Mouse (Mus musculus) hindbrain, embryonic 11.5 days (tissue): ENCODE results near the gene Rbfox1. TPM values are rescaled to one million over a fixed set of nuclear protein-coding genes. Genes with fewer than 3 reads are reported as not detected.

Experiments
- ATAC-seq: fragments of 200-750 bp; cut with Nextera tagmentation; 2 replicates; pipeline ENCODE4 v1.8.0; 2017; ENCODE audit warnings: mild to moderate bottlenecking, moderate TSS enrichment, moderate library complexity; ENCODE audit not compliant: low FRiP score
- DNase-seq: peaks from one replicate; pipeline ENCODE4 v3.0.0-alpha.2; 2015; ENCODE audit warnings: low spot score
- H3K27ac ChIP-seq: fragments of 300-500 bp; sonication (generic); 2 replicates; pipeline ENCODE4 v1.5.1; 2014; ENCODE audit warnings: mild to moderate bottlenecking, low read depth, low read length
- H3K27me3 ChIP-seq: fragments of 300-500 bp; sonication (generic); 2 replicates; pipeline ENCODE4 v1.6.1; 2014; ENCODE audit warnings: mild to moderate bottlenecking, low read length, moderate library complexity, mixed read lengths; ENCODE audit not compliant: control insufficient read depth, insufficient read depth
- H3K36me3 ChIP-seq: fragments of 300-500 bp; sonication (generic); 2 replicates; pipeline ENCODE4 v1.6.1; 2014; ENCODE audit warnings: mild to moderate bottlenecking, low read length, moderate library complexity, mixed read lengths; ENCODE audit not compliant: control insufficient read depth, insufficient read depth
- H3K4me1 ChIP-seq: fragments of 300-500 bp; sonication (generic); replicated peaks from 2 replicates; pipeline ENCODE4 v1.6.1; 2014; ENCODE audit warnings: low read length, mixed read lengths; ENCODE audit not compliant: control insufficient read depth, insufficient read depth
- H3K4me2 ChIP-seq: fragments of 300-500 bp; sonication (generic); replicated peaks from 2 replicates; pipeline ENCODE4 v1.6.1; 2014; ENCODE audit warnings: mild to moderate bottlenecking, low read depth, low read length
- H3K4me3 ChIP-seq: fragments of 300-500 bp; sonication (generic); 2 replicates; pipeline ENCODE4 v1.5.1; 2014; ENCODE audit warnings: low read depth, low read length
- H3K9ac ChIP-seq: fragments of 300-500 bp; sonication (generic); 2 replicates; pipeline ENCODE4 v1.6.1; 2014; ENCODE audit warnings: low read depth, low read length
- H3K9me3 ChIP-seq: fragments of 300-500 bp; sonication (generic); 2 replicates; pipeline ENCODE4 v1.6.1; 2016; ENCODE audit warnings: low read length; ENCODE audit not compliant: control insufficient read depth
- WGBS: fragments of 180-500 bp; shearing (Covaris S2); extraction: QIAGEN DNeasy Blood & Tissue Kit; methylation state at CpG from one replicate; pipeline ENCODE4 v1.1.7; 2014; 5-methylcytosine and 5-hydroxymethylcytosine counted together
- polyA plus RNA-seq: library from polyadenylated mRNA; unstranded; fragments of >200 nt; fragmentation: Nextera tagmentation; extraction: Ambion mirVana; gene quantifications from 2 replicates; pipeline ENCODE4 v1.2.1, GENCODE M21; 2014

The Rbfox1 gene
- polyA plus RNA-seq, 1 experiment from 2014 or later: 20.3 TPM

DNA sequence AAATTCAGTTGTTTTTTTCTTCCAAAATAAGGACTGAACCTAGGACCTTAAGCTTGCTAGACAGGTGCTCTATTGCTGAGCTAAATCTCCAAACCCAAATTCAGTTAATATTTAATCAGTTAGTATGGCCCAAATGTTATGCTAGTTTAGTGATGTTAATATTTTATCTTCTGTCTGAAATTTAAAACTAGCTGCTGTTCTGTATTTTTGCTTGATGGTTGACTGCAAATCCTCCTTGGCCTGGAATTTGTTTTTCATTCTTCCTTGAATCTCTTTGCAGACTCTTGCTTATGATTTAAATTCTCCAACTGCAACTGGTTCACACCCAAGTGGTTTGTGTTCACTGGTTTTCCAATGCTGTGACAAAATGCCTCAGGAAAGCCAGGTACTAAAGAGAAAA lies 121.8 kb downstream of the Rbfox1 start:
- H3K27me3 ChIP-seq: no peaks in the 10 kb centered on the region
- no peak overlapping the region for H3K9ac ChIP-seq
- H3K4me1 ChIP-seq: no peaks in the 10 kb centered on the region
- H3K27ac ChIP-seq: no peak overlapping the region
- no peak overlapping the region for H3K4me2 ChIP-seq
- H3K36me3 ChIP-seq: no peaks in the 10 kb centered on the region
- H3K9me3 ChIP-seq: no peaks in the 10 kb centered on the region
- DNase-seq (no peak), ATAC-seq (no peak)
- no peak overlapping the region for H3K4me3 ChIP-seq

DNA sequence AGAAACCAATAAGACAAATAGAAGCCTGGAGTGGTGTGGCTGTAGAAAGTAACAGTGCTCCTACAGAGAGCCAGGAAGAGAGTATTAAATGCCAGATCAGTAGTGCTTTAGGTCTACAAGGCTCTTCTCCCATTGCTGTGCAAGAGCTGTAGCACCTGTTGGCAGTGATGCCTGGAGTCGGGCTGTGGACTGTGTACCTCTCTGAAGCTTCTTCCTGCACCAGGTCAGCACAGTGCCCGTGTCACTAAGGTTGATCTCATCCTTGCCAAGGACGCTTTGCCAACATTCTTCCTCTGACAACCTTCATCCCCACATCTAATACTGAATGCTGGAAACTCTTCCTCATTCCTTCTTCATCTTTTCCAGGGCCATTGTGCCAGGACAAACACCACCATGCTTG lies 127.7 kb downstream of the Rbfox1 start:
- no peak for ATAC-seq
- no peaks in the 10 kb centered on the region for H3K4me1 ChIP-seq
- H3K36me3 ChIP-seq: no peaks in the 10 kb centered on the region
- no peak for DNase-seq
- H3K27me3 ChIP-seq: no peaks in the 10 kb centered on the region
- H3K27ac ChIP-seq: no peak overlapping the region
- no peak overlapping the region for H3K9ac ChIP-seq
- H3K4me2 ChIP-seq: no peak overlapping the region
- 82% methylated on average over 3 of the region's 3 CpGs for WGBS
- no peak overlapping the region for H3K4me3 ChIP-seq
- no peaks in the 10 kb centered on the region for H3K9me3 ChIP-seq

DNA sequence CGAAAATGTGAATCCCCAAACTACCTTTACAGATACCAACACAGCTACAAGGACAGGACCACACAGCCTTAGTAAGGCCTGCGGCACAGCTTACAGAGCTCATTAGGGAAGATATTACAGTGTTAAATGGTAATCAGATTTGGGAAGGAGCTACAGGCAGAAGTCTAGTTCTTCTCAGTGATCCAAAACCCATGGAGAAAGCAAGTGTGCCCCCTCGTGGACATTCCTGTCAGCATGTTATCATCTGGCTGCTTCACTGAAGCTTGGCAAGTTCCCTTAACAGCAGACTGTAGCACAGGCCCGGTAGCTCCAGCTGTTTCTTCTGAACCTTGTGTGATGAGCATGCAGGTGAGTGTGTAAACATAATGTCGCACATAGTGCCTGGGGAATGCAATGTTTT lies 133.5 kb downstream of the Rbfox1 start:
- ATAC-seq (no peak), DNase-seq (peak; percentile 79)
- Histone ChIP-seq H3K36me3 (no peaks in the 10 kb centered on the region), H3K9me3 (no peaks in the 10 kb centered on the region), H3K9ac (no peak overlapping the region), H3K4me3 (no peak overlapping the region), H3K4me1 (no peaks in the 10 kb centered on the region), H3K27ac (no peak overlapping the region), H3K4me2 (no peak overlapping the region), H3K27me3 (no peaks in the 10 kb centered on the region)
- WGBS: 57% methylated on average over 5 of the region's 5 CpGs

DNA sequence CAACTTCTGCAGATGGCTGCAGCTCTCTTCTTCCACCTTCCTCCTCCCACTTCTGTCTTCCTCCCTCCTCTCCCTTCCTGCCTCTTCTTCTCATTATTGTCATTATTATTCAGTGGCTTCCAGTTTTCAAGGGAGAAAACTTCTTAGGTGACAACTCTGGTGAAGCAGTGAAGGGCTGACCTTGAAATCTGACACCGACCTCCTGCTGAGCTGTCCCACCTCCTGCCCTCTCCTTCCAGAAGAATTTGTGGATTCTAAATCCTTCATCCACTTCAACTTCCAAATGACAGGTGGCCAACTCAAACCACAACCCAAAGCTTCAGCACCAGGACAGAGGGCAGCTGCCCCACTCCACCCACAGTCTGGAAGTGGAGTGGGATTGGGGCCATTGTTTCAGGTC lies 134.2 kb downstream of the Rbfox1 start:
- no peak overlapping the region for H3K9ac ChIP-seq
- no peaks in the 10 kb centered on the region for H3K9me3 ChIP-seq
- no peak for DNase-seq
- WGBS: 29% methylated on average over 1 of the region's 1 CpGs
- no peak overlapping the region for H3K4me2 ChIP-seq
- H3K36me3 ChIP-seq: no peaks in the 10 kb centered on the region
- no peaks in the 10 kb centered on the region for H3K4me1 ChIP-seq
- no peak overlapping the region for H3K27ac ChIP-seq
- H3K27me3 ChIP-seq: no peaks in the 10 kb centered on the region
- no peak overlapping the region for H3K4me3 ChIP-seq
- ATAC-seq: no peak

DNA sequence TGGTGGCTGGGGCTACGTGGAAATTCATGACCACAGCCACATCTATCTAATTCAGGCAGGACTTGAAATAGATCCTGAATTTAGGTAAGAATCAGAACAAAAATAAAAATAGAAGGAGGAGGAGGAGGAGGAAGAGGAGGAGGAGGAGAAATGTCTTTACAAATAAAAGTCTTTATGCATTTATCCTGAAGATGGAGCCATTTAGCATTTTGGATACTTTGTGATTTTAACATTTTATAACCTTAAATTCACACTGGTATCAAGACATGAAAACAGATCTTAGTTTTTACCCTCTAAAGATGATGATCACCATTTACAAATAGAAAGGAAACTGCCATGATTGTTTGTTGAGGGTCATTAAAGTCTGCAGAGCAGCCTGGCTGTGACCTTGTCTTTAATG lies 146.1 kb downstream of the Rbfox1 start:
- no peak overlapping the region for H3K4me2 ChIP-seq
- H3K9ac ChIP-seq: no peak overlapping the region
- no peak overlapping the region for H3K4me3 ChIP-seq
- ATAC-seq: no peak
- no peak for DNase-seq
- H3K36me3 ChIP-seq: no peaks in the 10 kb centered on the region
- H3K4me1 ChIP-seq: no peaks in the 10 kb centered on the region
- no peaks in the 10 kb centered on the region for H3K9me3 ChIP-seq
- no peak overlapping the region for H3K27ac ChIP-seq
- no peaks in the 10 kb centered on the region for H3K27me3 ChIP-seq
- WGBS: 95% methylated on average over 1 of the region's 1 CpGs

DNA sequence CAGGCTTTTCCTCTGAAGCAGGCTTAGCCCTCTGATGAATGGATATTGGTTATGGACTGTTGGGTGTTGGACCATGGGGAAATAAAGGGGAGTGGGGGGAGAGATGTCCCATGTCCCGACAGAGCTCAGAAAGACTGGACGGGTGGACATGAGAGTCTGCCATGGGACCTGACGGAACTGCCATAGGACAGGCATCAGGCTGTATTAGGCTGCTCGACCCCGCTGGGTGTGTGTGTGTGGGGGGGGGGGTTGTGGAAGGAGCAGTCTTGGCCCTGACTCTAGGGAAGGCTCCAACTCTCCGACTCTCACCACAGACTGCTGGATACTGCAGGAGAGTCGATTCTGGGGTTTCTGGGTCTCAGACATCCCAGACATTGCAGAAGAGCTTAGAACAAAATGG lies 147.4 kb downstream of the Rbfox1 start:
- H3K27me3 ChIP-seq: no peaks in the 10 kb centered on the region
- WGBS: 88% methylated on average over 7 of the region's 7 CpGs
- H3K4me2 ChIP-seq: no peak overlapping the region
- H3K4me1 ChIP-seq: no peaks in the 10 kb centered on the region
- no peak overlapping the region for H3K4me3 ChIP-seq
- H3K9me3 ChIP-seq: no peaks in the 10 kb centered on the region
- H3K27ac ChIP-seq: no peak overlapping the region
- H3K36me3 ChIP-seq: no peaks in the 10 kb centered on the region
- H3K9ac ChIP-seq: no peak overlapping the region
- DNase-seq: no peak
- ATAC-seq: no peak

DNA sequence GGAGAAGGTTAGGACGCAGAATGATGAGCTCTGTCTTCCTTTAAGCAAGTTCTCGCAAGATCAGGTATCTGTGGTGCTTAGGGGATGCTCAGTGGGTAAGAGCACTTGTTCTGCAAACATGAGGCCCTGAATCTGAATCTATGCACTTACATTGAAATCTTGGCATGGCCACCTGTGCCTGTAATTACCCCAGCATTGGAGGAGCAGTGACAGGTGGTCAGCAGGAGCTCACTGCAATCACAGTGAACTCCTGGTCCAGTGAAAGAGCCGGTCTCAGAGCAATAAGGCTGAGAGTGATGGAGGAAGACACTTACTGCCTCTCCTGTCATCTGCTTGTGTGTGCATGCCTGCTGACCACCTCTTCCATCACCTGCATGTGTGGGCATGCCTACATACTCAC lies 149.7 kb downstream of the Rbfox1 start:
- ATAC-seq (no peak), DNase-seq (no peak)
- WGBS: 88% methylated on average over 3 of the region's 3 CpGs
- Histone ChIP-seq H3K4me3 (no peak overlapping the region), H3K27me3 (no peaks in the 10 kb centered on the region), H3K4me1 (no peaks in the 10 kb centered on the region), H3K9me3 (no peaks in the 10 kb centered on the region), H3K27ac (no peak overlapping the region), H3K4me2 (no peak overlapping the region), H3K9ac (no peak overlapping the region), H3K36me3 (no peaks in the 10 kb centered on the region)

DNA sequence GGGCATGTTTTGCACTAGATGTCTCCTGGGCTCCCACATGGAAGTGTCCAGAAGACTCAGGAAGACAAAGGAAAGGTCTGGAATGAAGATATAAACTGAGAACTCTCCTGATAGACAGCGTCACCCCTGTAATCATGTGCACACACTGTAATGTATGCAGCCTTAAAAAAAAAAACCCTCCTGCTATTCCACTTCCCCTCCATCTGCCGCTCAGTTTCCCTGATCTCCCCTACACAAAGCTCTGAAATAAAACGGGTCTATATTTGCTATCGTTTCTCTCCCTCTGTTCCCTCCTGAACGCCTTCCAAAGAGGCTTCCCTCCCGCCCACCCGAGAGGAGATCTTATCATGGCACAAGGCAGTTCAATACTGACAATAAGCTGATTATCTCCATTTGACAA lies 151.9 kb downstream of the Rbfox1 start:
- no peaks in the 10 kb centered on the region for H3K4me1 ChIP-seq
- 68% methylated on average over 7 of the region's 7 CpGs for WGBS
- ATAC-seq: no peak

DNA sequence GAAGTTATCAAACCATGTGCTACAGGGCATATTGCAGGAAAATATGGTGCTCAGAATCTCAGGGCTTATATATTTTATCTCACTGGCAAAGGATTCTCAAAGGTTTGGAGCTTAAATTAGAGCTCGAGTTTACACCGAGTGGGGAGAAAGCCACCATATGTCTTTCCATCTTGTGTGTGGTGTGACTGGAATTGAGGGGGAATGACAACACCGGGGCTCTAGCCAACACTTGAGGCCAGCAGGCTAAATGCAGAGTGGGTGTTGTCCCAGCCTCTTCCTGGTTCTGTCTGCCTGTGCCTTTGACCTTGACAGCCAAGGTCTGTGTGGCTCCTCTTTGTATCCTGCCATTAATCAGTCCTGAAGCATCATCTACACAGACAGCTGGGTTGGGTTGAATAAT lies 157.6 kb downstream of the Rbfox1 start:
- no peak for DNase-seq
- no peak overlapping the region for H3K4me3 ChIP-seq
- 88% methylated on average over 3 of the region's 3 CpGs for WGBS

More for the DNA sequence above, 151.9 kb downstream of the Rbfox1 start:
- no peaks in the 10 kb centered on the region for H3K27me3 ChIP-seq
- DNase-seq: no peak
- no peaks in the 10 kb centered on the region for H3K9me3 ChIP-seq
- H3K9ac ChIP-seq: no peak overlapping the region
- no peaks in the 10 kb centered on the region for H3K36me3 ChIP-seq
- H3K4me3 ChIP-seq: no peak overlapping the region
- H3K4me2 ChIP-seq: no peak overlapping the region
- H3K27ac ChIP-seq: no peak overlapping the region

More for the DNA sequence above, 157.6 kb downstream of the Rbfox1 start:
- Histone ChIP-seq H3K27ac (no peak overlapping the region), H3K4me2 (no peak overlapping the region), H3K4me1 (no peaks in the 10 kb centered on the region), H3K9me3 (no peaks in the 10 kb centered on the region), H3K9ac (no peak overlapping the region), H3K27me3 (no peaks in the 10 kb centered on the region), H3K36me3 (no peaks in the 10 kb centered on the region)
- no peak for ATAC-seq
